Mouse (Mus musculus) liver, embryonic 14.5 days (tissue): Measurements from ENCODE around the gene Clp1. TPM values are rescaled to one million over a fixed set of nuclear protein-coding genes. Genes with fewer than 3 reads are reported as not detected.

Experiments used
- ATAC-seq: fragments of 200-750 bp; cut with Nextera tagmentation; 2 replicates; pipeline ENCODE4 v1.8.0; 2017; ENCODE audit warnings: moderate number of reproducible peaks, mild to moderate bottlenecking, moderate library complexity; ENCODE audit not compliant: insufficient read depth
- DNase-seq, 3 experiments: peaks; one replicate each; pipeline ENCODE4 v3.0.0-alpha.2; 2012 to 2013; ENCODE audit warnings: low read depth in 3 of 3, low spot score in 3 of 3
- H3K27ac ChIP-seq: fragments of 300-500 bp; sonication (generic); 2 replicates; pipeline ENCODE4 v1.5.1; 2014; ENCODE audit warnings: moderate library complexity, mild to moderate bottlenecking, control low read depth, inconsistent platforms
- H3K27me3 ChIP-seq: fragments of 300-500 bp; sonication (generic); 2 replicates; pipeline ENCODE4 v1.6.1; 2014; ENCODE audit warnings: mild to moderate bottlenecking, low read length, moderate library complexity; ENCODE audit not compliant: control insufficient read depth, insufficient read depth
- H3K36me3 ChIP-seq: fragments of 300-500 bp; sonication (generic); replicated peaks from 2 replicates; pipeline ENCODE4 v1.6.1; 2014; ENCODE audit warnings: low read depth; ENCODE audit not compliant: control insufficient read depth, insufficient read depth
- H3K4me1 ChIP-seq, 2 experiments: fragments of 200-500 bp in 1 of 2; fragments of 300-500 bp in 1 of 2; sonication (generic) in 1 of 2; replicated peaks; 2 replicates each; pipeline ENCODE4 v1.6.1; 2012 to 2014; ENCODE audit warnings: antibody characterized with exemption in 1 of 2, inconsistent platforms in 1 of 2, low read length in 1 of 2; ENCODE audit not compliant: control insufficient read depth in 2 of 2, insufficient read depth in 2 of 2
- H3K4me2 ChIP-seq: fragments of 300-500 bp; sonication (generic); 2 replicates; pipeline ENCODE4 v1.6.1; 2014; ENCODE audit warnings: low read depth, mild to moderate bottlenecking, control low read depth, moderate library complexity
- H3K4me3 ChIP-seq, 2 experiments: fragments of 200-500 bp in 1 of 2; fragments of 300-500 bp in 1 of 2; sonication (generic) in 1 of 2; 2 replicates each; pipeline ENCODE4 v1.5.1; 2012 to 2014; ENCODE audit warnings: low read depth in 2 of 2, low read length in 2 of 2, mild to moderate bottlenecking in 2 of 2, control low read depth in 1 of 2, inconsistent platforms in 1 of 2, moderate library complexity in 1 of 2; ENCODE audit not compliant: insufficient read depth in 1 of 2
- H3K9ac ChIP-seq: fragments of 300-500 bp; sonication (generic); replicated peaks from 2 replicates; pipeline ENCODE4 v1.6.1; 2014; ENCODE audit warnings: mild to moderate bottlenecking, control low read depth, moderate library complexity
- H3K9me3 ChIP-seq: fragments of 300-500 bp; sonication (generic); 2 replicates; pipeline ENCODE4 v1.6.1; 2016; ENCODE audit warnings: low read length, mixed read lengths; ENCODE audit not compliant: control insufficient read depth
- CTCF ChIP-seq: IDR thresholded peaks from 2 replicates; pipeline ENCODE4 v1.5.1; 2016; ENCODE audit warnings: antibody characterized with exemption, low read depth, control low read depth
- EP300 ChIP-seq: IDR thresholded peaks from 2 replicates; pipeline ENCODE4 v1.6.1; 2016; ENCODE audit warnings: antibody characterized with exemption, low read depth
- WGBS: fragments of 180-500 bp; shearing (Covaris S2); extraction: QIAGEN DNeasy Blood & Tissue Kit; methylation state at CpG from one replicate; pipeline ENCODE4 v1.1.7; 2014; ENCODE audit not compliant: insufficient replicate concordance; 5-methylcytosine and 5-hydroxymethylcytosine counted together
- polyA plus RNA-seq, 2 experiments: library from polyadenylated mRNA; depleted of rRNA in 1 of 2; stranded (reverse) in 1 of 2; unstranded in 1 of 2; fragments of >200 nt; fragmentation: Nextera tagmentation in 1 of 2; extraction: Ambion mirVana in 1 of 2; gene quantifications; 2 replicates each; pipeline versions ENCODE4 v1.2.1 to v1.2.3; 2012 to 2014

The Clp1 gene
- 22.1 and 27.5 TPM in 2 replicates for polyA plus RNA-seq (2012; rRNA removed)
- polyA plus RNA-seq (2014; fragmentation: Nextera tagmentation; extraction: Ambion mirVana): 50.9 and 54.6 TPM in 2 replicates

DNA sequence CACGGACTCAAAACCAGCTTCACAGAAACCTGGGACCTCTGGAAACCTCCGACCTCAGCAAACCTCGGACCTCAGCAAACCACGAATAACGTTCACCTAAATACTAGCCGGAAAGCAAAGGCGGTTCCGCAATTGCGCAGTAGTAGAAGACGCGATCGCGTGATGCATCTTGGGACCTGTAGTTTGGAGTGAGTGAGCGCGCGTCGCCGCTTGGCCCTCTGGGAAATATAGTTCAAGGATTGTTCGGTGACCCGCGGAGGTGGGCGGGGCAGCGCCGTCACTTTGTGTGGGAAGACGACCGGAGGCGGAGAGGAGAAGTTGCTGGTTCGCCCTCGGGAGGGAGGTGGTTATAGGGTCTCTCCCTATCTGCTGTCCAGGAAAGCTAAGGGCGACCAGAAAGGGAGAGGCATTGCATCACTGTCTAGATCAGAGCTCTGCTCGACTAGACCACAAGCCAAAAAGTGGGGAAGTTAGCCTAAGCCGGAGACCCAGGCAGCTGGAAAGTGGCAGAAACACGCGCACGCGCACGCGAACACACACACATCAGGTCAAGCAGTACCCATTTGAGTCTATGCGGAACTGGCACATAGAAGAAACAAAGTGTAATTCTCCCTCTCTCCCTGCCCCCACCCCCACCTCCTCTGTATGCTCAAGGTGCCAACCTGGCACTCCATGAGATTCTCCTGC lies at the start of gene Clp1:
Gene Clp1 (minus strand): TSS at position 179 of the 687 bp plus-strand sequence.
- DNase-seq (peak; percentile 97 to 98 (median 98)), ATAC-seq (peak; percentile 95)
- peak; percentile 8; the same call in 1 of the 2 replicates for TF ChIP-seq EP300
- no peak; the same call in 1 of the 2 replicates for TF ChIP-seq CTCF
- H3K27me3 ChIP-seq: no peaks in the 10 kb centered on the region
- H3K4me1 ChIP-seq: peaks cover 35 to 38% of the 10 kb centered on the region in 2 experiments
- peaks cover 34% of the 10 kb centered on the region for H3K36me3 ChIP-seq
- no peaks in the 10 kb centered on the region for H3K9me3 ChIP-seq
- peak within 1 kb of the TSS; percentile 80 to 94 for H3K4me3 ChIP-seq
- peak within 1 kb of the TSS; percentile 81 for H3K4me2 ChIP-seq
- WGBS: under 1% methylated on average over 39 of the region's 39 CpGs
- H3K9ac ChIP-seq: peak within 1 kb of the TSS; percentile 82
- H3K27ac ChIP-seq: peak within 1 kb of the TSS; percentile 87

DNA sequence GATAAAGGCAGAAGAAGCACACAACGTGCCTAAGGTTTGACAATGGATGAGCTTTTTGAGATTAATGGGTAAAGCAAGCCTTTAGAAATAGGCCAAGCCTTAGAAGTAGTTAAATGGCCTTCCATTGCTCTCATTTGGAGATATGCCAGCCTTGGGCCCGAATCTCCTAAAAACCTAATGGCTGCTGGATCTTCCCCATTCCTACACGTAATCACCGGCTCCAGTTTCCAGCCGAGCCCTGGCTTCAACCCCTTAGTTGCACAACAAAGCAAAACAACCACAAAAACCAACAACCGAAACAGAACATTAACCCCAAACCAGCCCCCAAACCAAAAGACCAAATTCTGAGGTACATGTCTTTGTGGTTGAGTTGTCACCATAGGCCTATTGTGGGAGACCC lies 48.5 kb upstream of the Clp1 start:
- Histone ChIP-seq H3K36me3 (no peaks in the 10 kb centered on the region), H3K27me3 (peaks cover 26% of the 10 kb centered on the region), H3K4me3 (no peak overlapping the region), H3K4me1 (peaks cover 0 to 5% of the 10 kb centered on the region in 2 experiments; a peak in 2 of 4 replicates), H3K4me2 (no peak overlapping the region), H3K27ac (no peak overlapping the region), H3K9ac (no peak overlapping the region), H3K9me3 (no peaks in the 10 kb centered on the region)
- no peak for TF ChIP-seq CTCF
- no peak for TF ChIP-seq EP300
- no peak for ATAC-seq
- no peak for DNase-seq
- 62% methylated on average over 6 of the region's 6 CpGs for WGBS

DNA sequence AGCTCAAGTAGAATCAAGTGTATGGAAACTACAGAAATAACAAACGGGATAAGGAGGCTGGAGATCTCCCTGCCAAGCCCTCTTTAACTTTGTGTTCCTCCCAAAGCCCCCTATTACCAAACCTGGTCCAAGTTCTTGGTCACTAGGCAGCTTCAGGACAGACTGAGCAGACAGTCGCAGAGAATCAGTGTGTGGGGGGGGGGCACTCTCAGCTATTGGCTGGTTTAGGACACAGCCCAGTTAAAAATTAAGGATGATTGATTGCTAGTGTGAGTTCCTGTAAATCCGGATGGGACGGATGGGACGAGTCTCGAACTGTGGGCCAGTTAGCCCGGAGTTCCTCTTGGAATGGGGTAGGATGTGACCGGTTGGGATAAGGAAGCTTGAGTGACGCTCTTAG lies 48.1 kb upstream of the Clp1 start, which contains the start of gene Serping1:
Gene Serping1 (minus strand): TSS at position 204 of the 400 bp plus-strand sequence.
- H3K9ac ChIP-seq: no peak within 1 kb of the TSS
- peak; percentile 69 for ATAC-seq

DNA sequence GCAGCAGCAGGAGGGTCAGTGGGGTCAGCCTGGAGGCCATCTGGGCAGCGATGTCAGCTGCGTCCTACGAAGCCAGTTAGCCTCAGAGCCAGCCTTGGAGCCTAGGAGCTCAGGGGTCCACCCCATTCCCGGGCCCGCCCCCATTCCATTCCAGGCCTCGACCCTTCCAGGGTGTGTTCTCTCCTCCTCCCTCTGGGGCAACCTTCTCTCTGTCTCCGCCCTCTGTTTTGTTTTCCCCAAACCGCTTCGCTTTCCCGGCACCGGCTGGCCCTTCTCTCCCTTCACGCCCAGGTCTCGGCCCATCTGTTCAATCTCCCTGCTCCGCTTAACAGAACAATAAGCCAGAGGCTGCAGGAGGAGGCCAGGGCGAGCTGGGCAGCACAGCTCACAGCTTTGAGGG lies 47.6 kb upstream of the Clp1 start:
- Histone ChIP-seq H3K4me3 (peak overlapping the region; percentile 18 to 24; a peak in 3 of 4 replicates), H3K4me1 (peaks cover 0 to 5% of the 10 kb centered on the region in 2 experiments; a peak in 2 of 4 replicates), H3K27me3 (peaks cover 30% of the 10 kb centered on the region), H3K27ac (no peak overlapping the region), H3K36me3 (no peaks in the 10 kb centered on the region), H3K9ac (no peak overlapping the region), H3K4me2 (peak overlapping the region; percentile 26), H3K9me3 (no peaks in the 10 kb centered on the region)
- no peak for DNase-seq
- TF ChIP-seq CTCF: no peak
- no peak for TF ChIP-seq EP300
- ATAC-seq: peak; percentile 54
- 14% methylated on average over 15 of the region's 15 CpGs for WGBS

More for the DNA sequence above, 48.1 kb upstream of the Clp1 start, which contains the start of gene Serping1:
- peak within 1 kb of the TSS; percentile 18 to 24; a peak in 3 of 4 replicates for H3K4me3 ChIP-seq
- DNase-seq: no peak
- TF ChIP-seq EP300 (no peak), CTCF (no peak)
- no peaks in the 10 kb centered on the region for H3K36me3 ChIP-seq
- peaks cover 26% of the 10 kb centered on the region for H3K27me3 ChIP-seq
- H3K27ac ChIP-seq: no peak within 1 kb of the TSS
- 69% methylated on average over 9 of the region's 9 CpGs for WGBS
- peaks cover 0 to 5% of the 10 kb centered on the region in 2 experiments; a peak in 2 of 4 replicates for H3K4me1 ChIP-seq
- peak within 1 kb of the TSS; percentile 26 for H3K4me2 ChIP-seq
- no peaks in the 10 kb centered on the region for H3K9me3 ChIP-seq

- H3K27me3 ChIP-seq: peaks cover 25% of the 10 kb centered on the region
- peaks cover 0 to 5% of the 10 kb centered on the region in 2 experiments; a peak in 2 of 4 replicates for H3K4me1 ChIP-seq
- TF ChIP-seq CTCF (no peak), EP300 (no peak)
- H3K27ac ChIP-seq: no peak overlapping the region
- no peak for DNase-seq
- H3K4me2 ChIP-seq: no peak overlapping the region
- no peaks in the 10 kb centered on the region for H3K36me3 ChIP-seq
- H3K4me3 ChIP-seq: no peak overlapping the region
- no peaks in the 10 kb centered on the region for H3K9me3 ChIP-seq
- ATAC-seq: no peak
- WGBS: 56% methylated on average over 5 of the region's 5 CpGs
- no peak overlapping the region for H3K9ac ChIP-seq
Observed at GRCm38 (mm10) chr2:84773195-84773594, 46.0 kb upstream of the Clp1 start.
